Mouse (Mus musculus) cerebellum, postnatal 14 days (tissue): ENCODE data around the gene Prickle4.
"Not testable (repeated sequence)": the region's sequence is repeated elsewhere in the genome, so short reads cannot be mapped to it uniquely, and the experiment has no call there.

Experiments
- DNase-seq, 2 experiments: peaks; one replicate each; pipeline ENCODE4 v3.0.0; 2021; ENCODE audit warnings: mixed read lengths in 2 of 2

The Prickle4 gene

GRCm38 (mm10) chr17:47663009-47663713 is 31.4 kb downstream of the Prickle4 start:
- no peak for DNase-seq

DNA sequence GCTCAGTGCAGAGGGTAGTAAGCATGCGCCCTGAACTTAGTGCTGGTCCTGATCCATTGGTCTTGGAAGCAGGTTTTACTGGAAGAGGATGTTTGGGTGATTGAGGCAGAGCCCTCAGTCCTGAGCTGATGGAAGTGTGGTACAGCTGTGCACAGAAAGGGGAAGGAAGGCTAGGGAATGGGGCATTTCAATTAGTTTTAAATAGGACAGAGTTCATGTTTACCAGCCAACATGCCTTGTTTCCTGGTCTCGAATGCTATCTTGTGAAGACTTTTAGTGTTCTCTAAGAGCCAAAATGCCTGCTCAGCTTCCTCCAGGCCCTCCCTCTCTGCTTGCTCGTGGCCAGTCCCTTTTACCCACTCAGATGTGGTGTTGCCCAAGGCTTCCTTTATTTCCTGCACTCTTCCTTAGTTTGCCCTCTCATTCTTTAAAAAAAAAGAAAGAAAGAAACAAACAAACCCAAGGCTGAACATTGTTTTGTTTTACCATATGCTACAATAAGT is 35.7 kb downstream of the Prickle4 start:
- DNase-seq = no peak

GRCm38 (mm10) chr17:47657901-47658300 is 36.6 kb downstream of the Prickle4 start:
- no peak for DNase-seq

- DNase-seq = no peak
Observed at GRCm38 (mm10) chr17:47655697-47656096, 38.8 kb downstream of the Prickle4 start.

DNA sequence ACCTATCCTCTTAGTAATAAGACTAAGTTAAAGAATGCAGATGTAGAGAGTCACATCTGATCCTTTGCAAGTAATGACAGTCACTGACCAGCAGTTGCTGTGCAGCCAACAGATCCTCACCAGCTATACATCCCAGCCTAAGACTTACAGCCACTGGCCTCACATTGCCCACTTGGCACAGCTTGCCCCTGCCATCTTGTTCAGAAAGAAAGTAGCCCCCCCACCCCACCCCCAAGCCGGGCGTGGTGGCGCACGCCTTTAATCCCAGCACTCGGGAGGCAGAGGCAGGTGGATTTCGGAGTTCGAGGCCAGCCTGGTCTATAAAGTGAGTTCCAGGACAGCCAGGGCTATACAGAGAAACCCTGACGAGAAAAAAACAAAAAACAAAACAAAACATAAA is 40.2 kb downstream of the Prickle4 start:
- DNase-seq = not testable (repeated sequence)

GRCm38 (mm10) chr17:47651953-47652352 is 42.6 kb downstream of the Prickle4 start:
- DNase-seq = no peak

DNA sequence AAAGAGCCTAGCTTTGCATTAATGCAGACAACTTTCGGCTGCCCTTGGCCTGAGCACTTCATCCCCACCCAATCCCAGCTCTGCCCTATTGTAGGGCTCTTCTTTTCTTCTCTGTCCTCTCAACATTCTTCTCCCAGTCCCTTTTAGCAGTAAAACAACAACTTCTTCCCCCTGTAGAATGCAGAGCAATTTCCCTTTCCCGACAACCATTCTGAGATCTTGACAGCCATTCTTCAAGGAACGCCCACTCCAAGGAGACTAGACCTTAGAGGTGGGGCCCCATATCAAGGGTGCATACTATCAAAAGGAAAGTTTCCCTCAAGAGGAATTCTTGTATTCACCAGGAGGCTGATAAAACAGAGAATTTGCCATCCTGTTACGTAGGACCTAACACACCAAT is 45.6 kb downstream of the Prickle4 start:
- DNase-seq = no peak

GRCm38 (mm10) chr17:47646683-47647082 is 47.9 kb downstream of the Prickle4 start:
- DNase-seq = peak; percentile 41 to 81

DNA sequence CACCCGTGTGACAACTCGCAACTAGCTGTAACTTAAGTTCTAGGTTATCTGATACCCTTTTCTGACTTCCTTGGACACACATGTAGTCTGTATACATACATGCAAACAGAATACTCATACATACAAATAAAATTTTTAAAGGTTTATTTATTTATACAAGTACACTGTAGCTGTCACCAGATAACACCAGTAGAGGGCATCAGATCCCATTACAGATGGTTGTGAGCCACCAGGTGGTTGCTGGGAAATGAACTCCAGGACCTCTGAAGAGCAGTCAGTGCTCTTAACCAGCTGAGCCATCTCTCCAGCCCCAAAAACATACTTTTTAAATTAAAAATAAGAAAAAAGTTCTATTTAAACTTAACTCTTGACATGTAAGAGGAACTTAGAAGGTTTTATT is 51.5 kb downstream of the Prickle4 start:
- no peak for DNase-seq
